Mouse (Mus musculus) right cerebral cortex, postnatal 36 days (tissue): ENCODE results near the gene Vmn2r2.

Experiments
- DNase-seq, 2 experiments: peaks; one replicate each; pipeline ENCODE4 v3.0.0; 2022; ENCODE audit warnings: low spot score in 2 of 2, mixed read lengths in 1 of 2

Gene Vmn2r2

DNA sequence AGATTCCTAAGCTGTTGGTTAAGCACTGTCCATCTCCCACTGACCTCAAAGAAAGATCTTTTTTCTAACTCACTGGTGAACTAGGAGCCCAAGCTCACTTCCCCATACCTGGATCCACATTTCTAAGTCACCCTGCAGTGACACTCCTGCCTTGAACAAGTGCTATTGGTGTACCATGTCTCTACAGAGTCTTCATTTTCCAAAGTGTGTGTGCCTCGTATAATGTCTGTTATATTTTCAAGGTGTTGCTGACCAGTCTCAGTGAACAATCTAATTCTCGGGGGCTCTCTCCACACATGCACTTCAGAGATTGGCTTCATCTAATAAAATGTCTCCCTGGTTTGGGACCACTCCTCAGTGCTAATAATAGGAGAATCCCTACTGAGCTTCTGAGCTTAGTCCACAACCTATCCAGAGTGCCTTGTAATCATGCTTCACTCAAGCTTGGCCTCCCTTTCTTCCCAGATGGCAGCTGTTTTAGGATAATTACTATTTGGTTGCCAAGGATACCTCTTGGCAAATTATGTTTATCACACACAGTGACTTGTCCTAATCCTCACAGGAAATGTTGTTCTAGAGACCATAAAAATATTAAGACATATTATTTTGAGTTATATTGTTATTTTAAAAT, at the start of gene Vmn2r2:
Vmn2r2 (minus strand) TSS at position 51 of the 631 bp plus-strand sequence.
- DNase-seq: no peak

DNA sequence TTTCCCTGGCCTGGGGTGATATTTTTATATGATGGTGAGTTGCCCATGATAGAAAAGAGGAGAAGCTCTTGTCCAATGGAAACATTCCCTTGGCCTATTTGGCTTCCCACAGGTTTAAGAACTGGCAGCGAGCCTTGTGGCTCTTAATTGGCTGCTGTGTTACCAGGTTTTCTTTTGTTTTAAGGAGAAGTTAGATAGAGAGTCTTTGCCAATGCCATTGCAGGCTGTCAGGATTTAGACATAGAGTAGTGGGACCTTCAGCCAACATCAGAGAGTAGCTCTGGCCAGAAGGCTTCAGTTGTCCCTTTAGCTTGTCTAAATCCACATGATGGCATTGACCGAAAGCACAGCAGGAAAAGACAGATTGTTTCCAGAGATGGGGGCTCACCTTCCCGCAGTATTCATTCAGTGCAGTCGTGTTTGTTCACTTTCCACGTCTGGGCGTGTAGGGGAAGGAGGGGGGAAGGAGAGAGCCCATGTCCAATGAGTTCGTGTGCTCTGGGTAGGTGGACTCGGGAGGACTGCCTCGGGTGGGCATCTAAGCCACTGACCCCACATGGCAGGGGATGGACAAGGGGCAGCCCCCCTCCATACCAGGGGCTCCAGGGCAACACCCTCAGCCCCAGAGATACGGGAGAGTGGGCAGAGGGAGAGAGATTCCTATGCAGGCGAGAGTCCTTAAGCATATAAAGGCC, 28.2 kb downstream of the Vmn2r2 start:
- DNase-seq: no peak

DNA sequence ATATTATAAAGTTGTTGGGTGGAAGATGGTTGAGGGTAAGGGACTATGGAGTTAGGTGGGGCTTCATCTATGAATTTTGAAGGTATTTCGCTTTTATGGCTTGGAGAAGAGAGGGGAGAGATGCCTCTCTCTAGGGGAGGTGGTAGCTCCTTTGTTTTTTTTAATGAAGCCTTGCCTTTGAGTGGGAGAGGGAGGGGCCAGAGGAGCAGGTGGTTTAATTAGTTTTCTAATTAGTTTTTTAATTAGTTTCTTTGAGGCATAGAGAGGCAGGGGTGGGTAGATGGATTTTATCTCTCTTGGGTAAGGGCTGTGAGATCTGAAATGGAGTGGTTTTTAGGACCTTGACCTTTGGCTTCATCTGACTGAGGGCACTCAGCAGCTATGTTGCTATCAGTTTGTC, 29.0 kb downstream of the Vmn2r2 start:
- no peak for DNase-seq

DNA sequence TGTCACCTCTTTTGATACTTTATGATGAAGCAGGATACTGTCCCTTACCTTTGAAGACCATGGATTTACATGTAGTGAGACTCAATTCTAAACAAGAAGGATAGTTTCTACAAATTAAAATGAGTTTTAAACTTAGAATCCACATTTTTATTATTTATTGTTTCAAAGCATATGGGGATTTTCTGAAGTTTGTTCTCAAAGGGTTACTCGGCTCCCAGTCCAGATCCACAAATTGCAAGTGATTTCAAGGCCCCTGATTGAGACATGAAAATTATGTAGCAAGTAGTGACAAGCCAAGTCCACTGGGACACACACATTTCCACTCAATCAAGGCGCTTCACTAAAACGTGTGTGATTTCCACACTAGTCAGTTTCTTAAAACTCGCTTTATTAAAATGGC, 60.5 kb downstream of the Vmn2r2 start, which contains the start of gene Vmn2r1:
Vmn2r1 (plus strand) TSS at position 301 of the 400 bp plus-strand sequence.
- no peak for DNase-seq
